Mouse (Mus musculus): Measurements from ENCODE around the gene Myl6b.

The Myl6b gene

DNA sequence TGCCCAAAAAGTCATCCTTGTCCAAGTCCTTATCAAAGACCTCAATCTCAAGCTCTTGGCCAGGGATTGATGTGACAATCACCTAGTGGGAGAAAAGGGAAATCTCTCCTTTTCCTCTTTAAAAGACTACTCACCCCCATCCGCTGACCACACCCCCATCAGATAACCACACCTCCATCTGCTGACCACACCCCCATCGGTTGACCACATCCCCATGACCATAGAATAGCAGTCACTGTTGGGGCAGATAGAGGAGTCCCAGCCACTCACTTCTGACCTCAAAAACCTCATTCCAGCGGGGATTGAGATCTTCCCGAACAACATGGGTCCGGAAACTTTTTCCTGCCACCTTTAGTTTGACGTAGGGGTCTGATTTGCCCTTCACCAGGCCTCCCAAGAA, 18.2 kb upstream of the Myl6b start:
- no peak for DNase-seq

DNA sequence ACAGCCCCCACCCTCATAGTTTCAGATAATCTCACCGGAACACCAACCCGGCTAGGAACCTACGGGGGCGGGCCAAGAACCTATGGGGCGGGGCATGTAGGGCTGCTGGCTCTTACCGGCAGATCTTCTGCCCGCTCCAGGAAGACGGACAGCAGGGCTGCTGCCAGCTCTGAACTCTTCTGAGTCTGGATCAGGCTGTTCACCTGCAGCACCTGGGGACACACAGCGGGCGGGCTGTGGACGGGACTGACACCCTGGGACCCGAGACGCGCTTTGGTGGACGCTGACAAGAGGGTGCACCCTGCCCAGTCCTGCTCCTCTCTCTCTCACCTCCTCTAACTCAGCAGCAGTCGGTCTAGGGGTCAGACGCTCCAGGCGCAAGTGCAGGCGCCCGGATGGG, 17.5 kb upstream of the Myl6b start:
- DNase-seq, result no peak

DNA sequence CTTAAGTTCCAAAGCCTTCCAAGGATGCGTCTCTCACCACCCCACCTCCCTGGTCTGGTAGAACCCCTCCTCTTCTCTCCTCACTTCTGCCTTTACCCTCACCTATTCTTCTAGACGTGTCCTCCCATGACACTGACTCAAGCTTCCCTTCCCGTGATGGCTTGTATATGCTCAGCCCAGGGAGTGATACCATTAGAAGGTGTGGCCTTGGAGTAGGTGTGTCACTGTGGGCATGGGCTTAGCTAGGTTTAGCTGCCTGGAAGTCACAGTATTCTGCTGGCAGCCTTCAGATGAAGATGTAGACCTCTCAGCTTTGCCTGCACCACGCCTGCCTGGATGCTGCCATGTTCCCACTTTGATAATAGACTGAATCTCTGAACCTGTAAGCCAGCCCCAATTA, 16.6 kb upstream of the Myl6b start:
- DNase-seq, result no peak

DNA sequence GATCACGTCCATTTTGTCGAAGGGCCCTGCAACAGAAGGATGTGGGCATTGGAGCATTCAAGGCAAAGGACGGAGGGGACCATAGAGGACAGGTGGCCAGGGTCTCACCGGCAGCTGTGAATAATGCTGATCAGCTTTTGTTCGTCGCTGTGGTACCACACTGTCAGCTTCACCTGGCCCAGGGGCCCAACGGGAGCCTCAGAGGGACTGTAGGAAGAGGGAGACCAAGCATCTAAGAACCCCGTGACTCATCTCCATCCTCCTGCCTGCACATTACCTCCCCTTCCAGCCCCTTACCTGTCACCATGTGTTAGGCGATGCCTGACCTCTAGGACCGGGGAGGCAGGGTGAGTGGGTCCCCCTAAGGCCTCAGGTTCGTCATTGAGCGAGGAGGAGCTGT, 13.3 kb upstream of the Myl6b start:
- no peak for DNase-seq

DNA sequence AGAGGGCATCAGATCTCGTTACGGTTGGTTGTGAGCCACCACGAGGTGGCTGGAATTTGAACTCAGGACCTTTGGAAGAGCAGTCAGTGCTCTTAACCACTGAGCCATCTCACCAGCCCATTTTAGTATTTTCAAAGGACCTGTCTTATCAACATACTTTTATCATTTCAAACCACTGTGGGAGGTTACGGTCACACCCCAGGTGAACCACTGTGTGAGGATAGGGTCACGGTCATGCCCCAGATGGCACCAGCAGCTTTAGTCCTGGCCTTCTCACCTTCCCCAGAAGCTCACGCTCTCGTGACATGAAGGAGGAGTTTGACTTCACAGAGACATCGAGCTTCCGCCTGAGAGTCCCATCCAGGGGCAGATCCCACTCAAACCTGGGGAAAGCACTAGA, 12.7 kb upstream of the Myl6b start:
- no peak for DNase-seq

DNA sequence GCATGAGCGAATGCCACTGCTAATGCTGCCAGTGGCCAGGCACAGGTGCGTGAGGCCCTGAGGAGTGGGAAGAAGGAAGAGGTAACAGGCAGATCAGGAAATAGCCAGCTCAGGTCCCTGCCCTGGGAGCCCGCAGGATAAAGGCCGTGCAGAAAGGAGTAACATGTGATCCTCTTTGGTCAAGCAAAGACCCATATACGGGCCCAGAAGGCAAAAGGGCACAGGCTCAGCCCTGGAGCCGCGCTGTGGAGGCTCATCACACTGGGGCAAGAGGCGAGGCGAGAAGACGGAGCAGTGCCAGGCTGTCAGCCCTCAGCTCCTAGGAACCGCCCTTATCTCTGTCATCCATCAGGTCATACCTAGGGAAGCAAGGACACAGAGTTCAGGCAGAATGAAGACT, 11.8 kb upstream of the Myl6b start:
- DNase-seq, result no peak

DNA sequence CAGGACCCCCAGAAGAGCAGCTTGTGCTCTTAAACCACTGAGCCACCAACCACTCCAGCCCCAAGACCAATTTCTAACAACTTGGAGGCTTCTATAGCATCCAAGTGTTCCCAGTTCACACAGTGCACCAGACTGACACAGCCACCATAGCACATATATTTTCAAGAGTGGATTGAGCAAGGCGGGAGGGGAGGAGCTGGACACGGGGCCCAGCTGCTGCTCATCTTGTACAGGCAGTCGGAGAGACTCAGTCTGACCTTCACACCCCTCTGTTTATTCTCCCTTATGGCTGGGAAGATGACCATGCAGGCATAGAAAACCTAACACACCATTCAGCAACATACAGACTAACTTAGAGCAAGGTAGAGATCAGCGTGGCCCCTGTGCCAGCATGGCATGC, 11.3 kb upstream of the Myl6b start:
- no peak for DNase-seq

DNA sequence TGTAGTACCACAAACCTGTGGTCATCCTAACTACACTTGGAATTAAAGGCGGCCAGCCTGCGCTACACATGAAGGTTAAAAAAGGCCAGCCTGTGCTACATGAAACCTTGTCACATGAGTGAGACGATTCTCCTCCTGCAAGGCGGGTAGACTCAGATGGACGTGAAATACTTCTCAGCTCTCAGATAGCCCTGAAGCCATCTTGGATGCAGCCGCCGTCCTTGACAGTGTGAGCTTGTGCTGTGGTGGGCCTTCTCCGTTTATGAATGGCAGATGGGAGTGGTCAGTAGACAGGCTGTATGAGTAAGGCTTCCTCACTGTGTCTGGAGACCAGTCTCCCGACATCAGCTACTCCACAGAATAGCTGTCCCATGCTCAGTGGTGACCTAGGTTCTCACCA, 10.7 kb upstream of the Myl6b start:
- DNase-seq, result no peak

DNA sequence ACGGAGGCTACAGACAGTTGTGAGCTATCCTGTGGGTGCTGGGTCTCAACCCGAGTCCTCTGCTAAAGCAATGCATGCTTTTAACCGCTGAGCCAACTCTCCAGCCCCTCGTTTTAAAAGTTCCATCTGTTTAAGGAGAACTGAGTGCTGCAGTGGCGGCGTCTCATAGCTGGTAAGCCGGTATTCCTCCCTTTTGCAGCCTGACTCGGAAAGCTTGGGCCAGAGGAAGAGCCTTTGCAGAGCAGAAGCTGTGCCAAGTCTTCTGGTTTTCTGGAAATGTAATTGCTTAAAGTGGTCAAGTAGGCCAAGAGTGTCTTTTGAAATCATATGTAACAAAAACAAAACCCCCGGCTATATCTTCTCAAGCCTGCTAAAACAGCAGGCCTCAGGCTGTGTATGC, 9.8 kb upstream of the Myl6b start:
- no peak for DNase-seq

DNA sequence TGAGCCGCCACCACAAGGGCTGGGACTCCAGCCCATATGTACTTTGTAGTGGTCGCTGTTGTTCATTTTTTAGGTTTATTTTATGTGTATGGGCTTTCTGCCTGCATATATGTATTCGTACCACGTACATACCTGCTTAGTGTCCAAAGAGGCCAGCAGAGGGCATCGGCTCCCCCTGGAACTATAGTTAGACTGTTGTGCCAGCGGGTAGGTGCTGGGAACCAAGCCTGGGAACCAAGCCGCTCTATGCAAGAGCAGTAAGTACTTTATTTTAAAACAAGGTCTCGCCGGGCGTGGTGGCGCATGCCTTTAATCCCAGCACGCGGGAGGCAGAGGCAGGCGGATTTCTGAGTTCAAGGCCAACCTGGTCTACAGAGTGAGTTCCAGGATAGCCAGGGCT, 7.5 kb upstream of the Myl6b start:
- DNase-seq, result no peak

DNA sequence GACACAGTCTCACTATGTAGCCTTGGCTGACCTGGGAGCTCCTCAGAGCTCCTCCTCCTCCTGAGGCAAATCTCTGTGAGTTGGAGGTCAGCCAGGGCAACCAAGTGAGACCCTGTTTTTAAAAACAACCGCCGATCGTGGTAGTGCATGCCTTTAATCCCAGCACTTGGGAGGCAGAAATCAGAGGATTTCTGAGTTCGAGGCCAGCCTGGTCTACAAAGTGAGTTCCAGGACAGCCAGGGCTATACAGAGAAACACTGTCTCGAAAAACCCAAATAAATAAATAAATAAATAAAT, 6.8 kb upstream of the Myl6b start:
- peak in 1 of 2 experiments; percentile 9 for DNase-seq

DNA sequence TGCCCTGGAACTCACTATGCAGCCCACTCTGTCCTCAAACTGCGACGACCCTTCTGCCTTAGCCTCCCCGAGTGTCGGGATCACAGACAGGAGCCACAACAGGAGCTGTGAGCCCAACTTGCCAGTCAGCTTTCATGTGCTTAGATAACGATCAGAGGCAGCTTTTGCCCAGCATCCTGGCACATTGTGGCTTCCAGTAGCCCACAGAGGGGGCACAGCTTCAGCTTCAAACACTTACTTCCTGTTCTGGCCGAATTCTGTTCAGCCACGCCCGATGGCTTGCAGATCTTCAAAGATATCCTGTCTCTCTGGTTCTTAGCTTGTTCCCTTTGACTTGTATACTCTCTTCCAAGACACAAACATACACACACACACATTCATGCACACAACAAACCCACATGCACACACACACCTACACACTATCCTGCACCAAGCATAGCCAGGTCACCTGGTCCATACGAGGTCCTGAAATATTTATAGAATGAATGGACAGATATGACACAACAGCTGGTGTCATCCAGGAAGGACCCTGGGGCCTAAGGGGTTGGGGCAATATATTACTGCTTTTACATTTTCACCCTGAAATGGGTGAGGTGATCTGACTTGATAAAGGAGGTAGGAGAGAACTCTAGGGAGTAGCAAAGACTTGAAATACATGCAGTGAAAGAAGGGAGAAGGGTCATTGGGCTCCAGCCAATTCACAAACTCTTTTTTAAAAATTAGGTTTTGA, 6.3 kb upstream of the Myl6b start:
- DNase-seq, result peak; percentile 48 to 50

DNA sequence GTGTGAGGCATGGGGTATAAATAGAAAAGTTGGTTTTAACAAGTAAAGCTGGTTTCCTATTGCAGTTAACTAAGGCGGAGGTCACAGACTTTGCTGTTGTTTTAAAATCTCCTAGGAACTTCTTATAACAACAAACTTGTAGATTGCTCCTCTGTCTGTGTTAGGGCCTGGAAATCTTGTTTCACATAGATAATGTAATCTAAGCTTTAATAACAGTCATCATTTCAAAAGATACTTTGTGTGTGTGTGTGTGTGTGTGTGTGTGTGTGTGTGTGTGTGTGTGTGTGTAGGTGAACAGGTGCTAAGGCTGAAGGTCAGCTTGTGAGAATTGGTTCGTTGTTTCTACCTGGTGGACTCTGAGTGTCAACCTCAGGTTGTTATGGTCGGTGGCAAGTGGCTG, 5.5 kb upstream of the Myl6b start:
- no peak for DNase-seq

DNA sequence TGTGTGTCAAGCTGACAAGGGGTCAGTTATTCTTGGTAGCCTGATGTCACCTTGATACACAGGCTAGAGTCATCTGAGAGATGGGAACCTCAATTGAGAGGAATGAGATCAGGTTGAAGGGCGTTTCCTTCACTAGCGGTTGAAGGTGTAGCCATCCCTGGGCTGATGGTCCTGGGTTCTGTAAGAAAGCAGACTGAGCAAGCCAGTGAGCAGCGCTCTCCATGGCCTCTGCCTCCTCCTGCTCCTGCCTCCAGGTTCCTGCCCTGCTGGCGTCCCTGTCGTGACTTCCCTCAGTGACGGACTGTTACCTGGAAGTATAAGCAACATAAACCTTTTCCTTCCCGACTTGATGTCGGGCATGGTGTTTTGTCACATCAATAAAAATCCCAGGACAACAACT, 5.0 kb upstream of the Myl6b start:
- no peak for DNase-seq

DNA sequence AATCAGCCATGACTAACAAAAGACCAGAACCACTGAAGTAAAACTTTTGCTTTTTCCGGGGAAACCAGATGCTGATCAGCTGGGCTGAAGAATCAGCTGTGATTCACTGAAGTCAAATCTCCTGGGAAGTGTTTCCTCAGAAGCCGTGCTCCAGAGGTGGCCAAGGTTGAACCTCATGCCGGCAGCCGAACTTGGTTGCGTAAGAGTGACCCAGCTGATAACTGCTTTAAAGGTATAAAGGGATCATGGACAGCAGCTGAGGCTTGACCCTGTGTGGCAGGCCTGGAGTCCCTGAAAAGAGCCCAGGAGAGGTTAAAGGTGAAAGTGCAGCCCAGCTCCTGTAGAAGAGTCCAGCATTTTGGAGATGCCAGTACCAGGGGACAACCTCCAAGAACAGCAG, 3.9 kb upstream of the Myl6b start:
- DNase-seq, result no peak

DNA sequence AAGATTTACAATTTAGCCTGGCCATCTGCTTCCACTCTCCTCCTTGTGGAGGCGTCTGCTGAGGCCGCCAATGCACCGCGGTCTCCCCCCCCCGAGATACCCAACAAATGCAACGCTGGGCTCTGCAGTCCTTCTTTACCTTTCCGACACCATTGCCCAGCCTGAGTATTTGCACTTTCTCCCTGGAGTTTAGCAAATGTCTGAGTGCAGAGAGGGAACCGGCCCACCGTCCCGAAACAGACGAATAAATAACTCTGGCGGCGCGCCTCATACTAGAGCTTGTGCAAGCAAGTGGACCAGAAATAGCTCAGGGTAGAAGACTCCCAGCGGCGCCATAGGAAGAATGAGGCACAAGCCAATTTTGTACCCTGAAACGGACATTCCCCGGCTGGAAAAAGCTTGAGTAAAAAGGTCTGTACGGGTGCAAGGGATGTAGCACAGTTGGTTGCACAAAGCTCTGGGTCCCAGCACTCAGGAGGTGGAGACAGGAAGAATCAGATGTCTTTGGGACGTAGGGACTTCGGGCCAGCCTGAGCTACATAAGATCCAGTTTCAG, 709 bp upstream of the Myl6b start:
- DNase-seq, result peak; percentile 40 to 45

DNA sequence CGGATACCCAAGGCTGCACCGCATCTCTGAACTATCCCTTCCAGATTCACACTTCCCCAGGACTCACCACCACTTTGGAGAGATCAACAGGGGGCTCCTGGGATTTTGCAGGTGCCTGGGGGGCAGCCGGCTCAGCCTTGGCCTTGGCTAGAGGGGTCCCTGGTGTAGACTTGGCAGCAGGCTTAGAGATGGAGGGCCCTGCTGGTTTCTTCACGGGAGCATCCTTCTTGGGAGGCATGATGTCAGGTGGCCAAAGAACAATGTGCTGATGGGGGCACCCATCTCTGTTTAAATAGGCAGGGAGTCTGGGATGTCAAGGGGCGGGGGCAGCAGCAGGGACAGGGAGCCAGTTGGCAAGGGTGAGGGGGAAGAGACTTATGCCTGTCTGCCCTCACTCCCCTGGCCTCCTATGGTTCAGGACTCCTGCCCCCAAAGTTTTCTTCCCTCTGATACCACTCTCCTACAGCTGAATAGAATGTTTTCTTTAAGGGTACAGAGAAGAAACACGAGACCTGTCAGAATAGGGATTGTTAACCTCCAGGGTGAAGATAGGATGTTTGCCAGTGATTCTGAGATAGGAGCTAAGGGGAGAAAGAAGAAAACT, 1.2 kb downstream of the Myl6b start:
- DNase-seq, result no peak

DNA sequence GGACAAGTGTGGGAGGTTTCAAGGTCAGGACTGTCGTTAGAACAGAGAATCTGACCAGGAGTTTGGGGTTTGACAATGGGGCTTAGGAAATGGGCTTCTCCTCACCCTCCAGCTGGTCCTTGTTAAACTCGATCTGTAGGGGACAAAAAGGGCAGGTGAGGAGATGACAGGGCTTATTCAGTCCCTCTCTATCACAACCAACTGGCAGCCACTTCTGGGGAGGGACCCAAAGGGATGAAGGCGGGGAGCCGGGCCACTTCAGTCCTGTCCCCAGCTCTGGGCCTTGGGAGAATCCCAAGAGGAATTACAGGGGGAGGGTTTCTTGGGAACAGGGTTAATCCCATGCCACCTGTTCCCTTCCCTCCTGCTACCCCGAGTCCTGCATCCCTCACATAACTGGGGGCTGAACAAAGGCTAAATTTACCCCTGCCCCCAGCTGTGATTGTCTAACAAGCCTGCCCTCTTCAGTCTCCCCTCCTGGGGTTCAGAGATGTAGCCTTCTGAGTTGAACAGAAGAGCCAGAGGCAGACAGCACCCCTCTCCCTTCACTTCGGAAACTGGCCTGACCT, 1.9 kb downstream of the Myl6b start:
- no peak for DNase-seq

DNA sequence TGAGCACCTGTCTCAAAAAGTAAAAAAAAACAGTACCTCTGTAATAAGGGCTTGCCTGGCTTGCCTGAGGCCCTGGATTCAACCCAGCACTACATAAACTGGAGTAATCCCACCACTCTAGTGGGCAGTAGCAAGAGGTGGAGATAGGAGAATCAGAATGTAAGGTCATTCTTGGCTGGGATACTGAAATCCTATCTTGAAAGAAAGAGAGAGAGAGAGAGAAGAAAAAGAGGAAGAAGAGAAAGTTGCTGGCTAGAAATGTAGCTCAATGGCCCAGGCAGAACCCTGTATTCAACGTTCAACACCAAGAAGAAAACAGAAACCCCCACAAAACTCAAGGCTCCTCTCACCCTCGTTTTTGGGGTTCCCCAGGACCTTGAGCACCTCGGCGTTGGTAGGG, 2.6 kb downstream of the Myl6b start:
- no peak for DNase-seq

DNA sequence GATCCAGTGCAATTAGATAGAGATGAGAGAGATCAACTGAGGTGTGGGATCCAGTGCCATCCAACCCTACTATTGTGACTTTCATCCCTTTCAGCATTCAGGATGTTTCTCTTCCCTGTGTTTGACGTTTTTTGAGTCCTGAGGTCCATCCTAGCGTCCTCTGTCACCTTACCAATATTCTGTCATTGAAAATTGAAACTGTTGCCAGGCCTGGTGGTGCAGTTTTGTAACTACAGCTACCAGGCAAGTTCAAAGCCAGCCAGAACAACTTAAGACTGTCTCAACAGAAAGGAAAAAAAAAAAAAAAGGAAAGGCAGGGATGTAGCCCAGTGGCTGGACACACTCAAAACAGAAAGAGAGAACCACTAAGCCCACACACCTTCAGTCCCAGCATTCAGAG, 3.2 kb downstream of the Myl6b start:
- DNase-seq, result peak in 1 of 2 experiments; percentile 19

DNA sequence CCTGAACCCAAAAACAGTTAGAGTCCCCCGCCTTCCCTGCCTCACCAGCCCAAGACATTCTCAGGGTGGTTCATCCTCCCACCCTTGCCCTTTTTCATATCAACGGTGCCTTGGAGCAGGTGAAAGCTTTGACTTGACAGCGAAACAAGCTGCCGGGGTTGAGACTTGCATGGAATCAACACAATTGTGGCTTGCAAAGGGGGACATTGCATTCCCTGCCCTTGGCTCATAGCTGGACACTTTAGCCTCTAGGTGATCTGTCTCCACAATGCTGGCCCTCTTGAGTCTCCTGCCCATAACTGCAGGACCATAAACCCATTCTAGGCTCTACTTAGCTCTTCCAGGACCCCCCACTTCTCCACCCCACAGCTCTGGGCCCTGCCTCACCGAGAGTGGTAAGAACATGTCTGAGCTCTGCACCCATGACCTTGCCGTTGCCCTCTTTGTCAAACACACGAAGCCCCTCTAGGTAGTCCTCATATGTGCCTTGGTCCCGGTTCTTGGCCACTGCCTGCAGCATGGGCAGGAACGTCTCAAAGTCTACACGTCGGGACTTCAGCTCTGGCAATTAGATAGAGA, 3.7 kb downstream of the Myl6b start:
- DNase-seq, result peak in 1 of 2 experiments; percentile 14

DNA sequence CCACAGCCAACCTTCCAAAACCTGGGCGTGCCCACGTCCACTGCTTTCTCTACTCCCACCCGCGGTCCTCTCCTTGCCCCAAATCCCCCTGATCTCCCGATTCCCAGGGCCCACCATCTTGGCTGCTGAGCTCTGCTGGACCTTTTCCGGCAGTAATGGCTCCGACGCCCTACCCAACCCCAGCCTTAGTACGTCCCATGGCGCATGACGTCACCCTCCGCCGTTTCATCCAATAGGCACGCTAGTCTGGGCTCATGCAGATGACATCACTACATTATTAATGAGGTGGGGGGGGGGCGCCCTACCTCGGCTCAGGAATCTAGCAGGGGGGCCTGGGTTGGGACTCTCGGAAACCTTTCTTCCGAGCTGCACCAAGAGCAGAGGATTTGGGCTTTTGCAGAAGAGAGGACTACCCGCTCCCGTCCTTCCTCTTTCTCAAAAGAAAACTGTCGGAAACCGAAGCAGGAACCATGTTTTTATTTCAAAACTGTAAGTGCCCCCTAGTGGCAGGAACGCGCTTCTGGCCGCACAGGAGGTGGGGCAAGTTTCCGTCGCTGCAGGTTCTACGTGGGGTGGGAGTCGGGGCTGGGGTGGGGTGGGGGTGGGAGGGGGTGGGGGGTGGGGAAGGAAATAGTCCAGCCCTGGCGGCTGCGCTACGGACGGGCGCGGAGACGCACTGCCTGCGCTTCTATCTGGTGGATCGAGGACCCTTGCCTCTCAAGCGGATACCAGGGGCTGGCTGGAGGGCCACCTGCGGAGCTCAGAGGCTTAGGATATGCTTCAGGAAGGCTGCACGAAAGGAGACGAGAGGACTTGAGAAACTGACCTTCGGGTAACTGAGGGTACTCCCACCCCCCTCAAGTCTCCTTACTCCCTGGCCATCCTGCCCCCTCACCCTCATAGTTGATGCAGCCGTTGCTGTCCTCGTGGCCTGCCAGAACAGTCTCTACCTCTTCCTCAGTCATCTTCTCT, 4.5 kb downstream of the Myl6b start, which contains the start of gene Myl6:
Myl6 (minus strand) TSS at position 451 of the 972 bp plus-strand sequence.
- DNase-seq, result peak; percentile 96 to 97

DNA sequence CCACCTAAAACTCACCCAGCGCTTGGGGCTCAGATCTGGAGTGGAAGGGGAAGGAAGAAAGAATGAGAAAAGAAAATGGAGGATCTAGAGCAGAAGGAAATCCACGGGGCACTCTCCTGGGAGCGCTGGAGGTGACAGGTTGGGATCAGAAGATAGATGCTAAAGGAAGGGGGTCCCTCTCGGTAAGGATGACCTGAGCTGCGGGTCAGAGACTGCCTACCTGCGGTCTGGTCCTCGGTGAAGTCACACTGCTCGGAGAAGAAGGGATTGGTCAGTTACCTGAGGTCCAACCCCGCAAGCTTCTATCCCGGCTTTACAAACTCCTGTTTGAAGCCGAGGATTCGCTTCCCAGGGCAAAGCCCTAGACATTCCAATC, 5.2 kb downstream of the Myl6b start:
- no peak for DNase-seq

Data from B cell, adult 2 months (primary cell).